In genomic region chr11:90269398-90270123, GRCm38 (mm10) we compare ENCODE assay signal across 11 mouse cellular contexts. TPM values are rescaled to one million over a fixed set of nuclear protein-coding genes. Genes with fewer than 3 reads are reported as not detected.
DNase-seq lines count a peak whose midpoint lies in the region; ATAC-seq and TF ChIP-seq lines count a peak whose summit lies in the region.
"Had no signal": no experiment of that assay in that cellular context is flagged by ENCODE, and none has a peak within 500 bp of the region (broad histone marks: within the 10 kb centered on the region; RNA-seq: fewer than 3 reads in every experiment).

No protein-coding gene starts in this region.

- peak overlapping the region; percentile 29 for H3K4me2 ChIP-seq in forebrain, postnatal 0 days (ENCODE audit: low read depth)

- TF ChIP-seq CTCF in forebrain, postnatal 0 days (IDR thresholded peaks at IDR 0.05; ENCODE audit: low read depth), result no peak

- H3K9ac ChIP-seq in forebrain, postnatal 0 days, result no peak overlapping the region
- H3K9ac ChIP-seq: liver, embryonic 14.5 days had no signal

- WGBS in forebrain, postnatal 0 days, result 23% methylated on average over 18 of the region's 18 CpGs

- H3K4me3 ChIP-seq in forebrain, postnatal 0 days (ENCODE audit: low read depth, low read length), result no peak overlapping the region
- H3K4me3 ChIP-seq: myocyte had no signal

- intact Hi-C loops in left cerebral cortex, postnatal 36 days (cut with DNase I), result no loop called here
- intact Hi-C loops in heart, postnatal 36 days (cut with DNase I), result no loop called here

- no peaks in the 10 kb centered on the region for H3K27me3 ChIP-seq in forebrain, postnatal 0 days (ENCODE audit: insufficient read depth, low read length)

- peak; percentile 54 for ATAC-seq in forebrain, postnatal 0 days

- H3K36me3 ChIP-seq in forebrain, postnatal 0 days (ENCODE audit: insufficient read depth), result peaks cover 23% of the 10 kb centered on the region

- peak; percentile 63 for DNase-seq in heart, adult 11 months
- DNase-seq in heart, adult 18-20 months, result no peak
- peak; percentile 46 for DNase-seq in Muller cell, postnatal 12 days (ENCODE audit: inconsistent ontology term)
- DNase-seq in forebrain, postnatal 0 days, result peak; percentile 18
- DNase-seq in kidney, postnatal 10 days, result peak; percentile 45
- DNase-seq in thymus, postnatal 0 days (ENCODE audit: low spot score), result no peak
- no peak for DNase-seq in left cerebral cortex, postnatal 36 days (ENCODE audit: low spot score in 2 of 2)
- no peak for DNase-seq in heart, postnatal 36 days
- DNase-seq: heart, postnatal 14 days had no signal

- H3K9me3 ChIP-seq in forebrain, postnatal 0 days (ENCODE audit: low read length), result no peaks in the 10 kb centered on the region

- H3K4me1 ChIP-seq in forebrain, postnatal 0 days (ENCODE audit: insufficient read depth), result no peaks in the 10 kb centered on the region

- H3K27ac ChIP-seq in forebrain, postnatal 0 days (ENCODE audit: low read depth, low read length), result no peak overlapping the region
- H3K27ac ChIP-seq: liver, embryonic 14.5 days had no signal

RNA-seq across cellular contexts. Expression of gene Mmd, which starts 20.3 kb away (rescaled TPM):
- 10 to 100 TPM; 25.4 to 29.9 TPM for total RNA-seq in heart, adult 18-20 months (2021)
- total RNA-seq in forebrain, postnatal 0 days (2014; rRNA removed), result 151 and 161 TPM in 2 replicates
- 105 and 119 TPM in 2 replicates for polyA plus RNA-seq in forebrain, postnatal 0 days (2015; fragmentation: Nextera tagmentation; extraction: Ambion mirVana)
- polyA plus RNA-seq in thymus, postnatal 0 days (2015; fragmentation: Nextera tagmentation; extraction: Ambion mirVana), result 18.3 and 19.2 TPM in 2 replicates
- total RNA-seq in left cerebral cortex, postnatal 36 days (2021), result 100 to 1,000 TPM; 215 to 239 TPM
- 10 to 100 TPM; 21.8 to 38.8 TPM for total RNA-seq in heart, postnatal 36 days (2021)

Comparison
In these comparisons a context has a peak if more than half of its experiments do, and no peak if none do; other contexts are left out.
1. DNase-seq: peak in heart, adult 11 months (single experiment), Muller cell, postnatal 12 days (single experiment), forebrain, postnatal 0 days (single experiment) and kidney, postnatal 10 days (single experiment); none in heart, adult 18-20 months (0 of 2), thymus, postnatal 0 days (single experiment), left cerebral cortex, postnatal 36 days (0 of 2) and heart, postnatal 36 days (0 of 2).